Mouse (Mus musculus) cerebellum, adult 2 months (tissue): ENCODE data around the gene Rab21. TPM values are rescaled to one million over a fixed set of nuclear protein-coding genes. Genes with fewer than 3 reads are reported as not detected.

ENCODE experiments used
- DNase-seq, 2 experiments: peaks; one replicate each; pipeline ENCODE4 v3.0.0; 2021
- H3K27ac ChIP-seq: fragments of 200-500 bp; 2 replicates; pipeline ENCODE4 v1.5.1; 2012; ENCODE audit warnings: low read length, control low read depth, inconsistent platforms; ENCODE audit not compliant: insufficient read depth
- H3K27me3 ChIP-seq: fragments of 200-500 bp; 2 replicates; pipeline ENCODE4 v1.6.1; 2012; ENCODE audit warnings: inconsistent platforms, mild to moderate bottlenecking, low read length, moderate library complexity; ENCODE audit not compliant: control insufficient read depth, insufficient read depth
- H3K4me1 ChIP-seq: fragments of 200-500 bp; 2 replicates; pipeline ENCODE4 v1.6.1; 2011; ENCODE audit warnings: low read length; ENCODE audit not compliant: control insufficient read depth, insufficient read depth
- H3K4me3 ChIP-seq: fragments of 200-500 bp; replicated peaks from 2 replicates; pipeline ENCODE3; 2011; ENCODE audit warnings: mild to moderate bottlenecking, low read depth, low read length, control low read depth; ENCODE audit not compliant: insufficient read depth
- CTCF ChIP-seq: fragments of 200-500 bp; IDR thresholded peaks from 2 replicates; pipeline ENCODE4 v1.5.1; 2011; ENCODE audit warnings: low read depth, mild to moderate bottlenecking, control low read depth, low read length, moderate library complexity, borderline replicate concordance; ENCODE audit not compliant: insufficient read depth
- POLR2A ChIP-seq: fragments of 200-500 bp; IDR thresholded peaks from 2 replicates; pipeline ENCODE4 v1.6.1; 2011; ENCODE audit warnings: low read length, control low read depth, borderline replicate concordance; ENCODE audit not compliant: insufficient read depth
- WGBS: fragments of 180-500 bp; shearing (Covaris S2); methylation state at CpG from one replicate; pipeline ENCODE4 v1.1.7; 2018; 5-methylcytosine and 5-hydroxymethylcytosine counted together
- polyA plus RNA-seq: library from polyadenylated mRNA; depleted of rRNA; stranded (reverse); fragments of >200 nt; gene quantifications from 2 replicates; pipeline ENCODE4 v1.2.3, GENCODE M21; 2012; rRNA removed

The Rab21 gene
- polyA plus RNA-seq, 1 experiment = 53.3 TPM

GRCm38 (mm10) chr10:115245488-115245887 is 69.9 kb downstream of the Rab21 start:
- DNase-seq = no peak
- Histone ChIP-seq H3K27me3 (no peaks in the 10 kb centered on the region), H3K4me1 (peaks cover 3% of the 10 kb centered on the region; the same call in 1 of the 2 replicates), H3K4me3 (no peak overlapping the region), H3K27ac (no peak overlapping the region)
- TF ChIP-seq POLR2A (no peak), CTCF (no peak)
- 91% methylated on average over 2 of the region's 2 CpGs for WGBS

GRCm38 (mm10) chr10:115241082-115241595 is 74.3 kb downstream of the Rab21 start:
- Histone ChIP-seq H3K4me1 (0 out of 2 replicates have a peak, but pooled peaks cover 3% of the 10 kb centered on the region), H3K27ac (no peak overlapping the region), H3K4me3 (no peak overlapping the region), H3K27me3 (no peaks in the 10 kb centered on the region)
- no peak for DNase-seq
- TF ChIP-seq POLR2A (no peak), CTCF (peak; percentile 38; the same call in 1 of the 2 replicates)
- WGBS = 60% methylated on average over 8 of the region's 8 CpGs

GRCm38 (mm10) chr10:115237931-115238330 is 77.5 kb downstream of the Rab21 start:
- Histone ChIP-seq H3K4me3 (no peak overlapping the region), H3K4me1 (no peaks in the 10 kb centered on the region), H3K27ac (no peak overlapping the region), H3K27me3 (no peaks in the 10 kb centered on the region)
- no peak for TF ChIP-seq POLR2A
- TF ChIP-seq CTCF = no peak
- WGBS = 92% methylated on average over 4 of the region's 4 CpGs
- DNase-seq = no peak

Other genes with a start within 250 kb of the Rab21 start
- 6.7 and 6.9 TPM in 2 replicates for gene Tph2, start 130.6 kb downstream of the Rab21 start, polyA plus RNA-seq
- 40.8 and 41.8 TPM in 2 replicates for gene Tbc1d15, start 64.1 kb downstream of the Rab21 start, polyA plus RNA-seq
- gene Tmem19, start 46.9 kb upstream of the Rab21 start, polyA plus RNA-seq = 26.6 and 27.1 TPM in 2 replicates
- 14.6 and 15.1 TPM in 2 replicates for gene Thap2, start 68.8 kb upstream of the Rab21 start, polyA plus RNA-seq
- 94.4 and 98.8 TPM in 2 replicates for gene Zfc3h1, start 69.4 kb upstream of the Rab21 start, polyA plus RNA-seq